Mouse (Mus musculus) frontal cortex, postnatal 10 days (tissue): ENCODE results near the gene Arfgef2.
A peak's percentile ranks its signal among the peaks of the same experiment; 100 is the strongest.

ENCODE experiments used
- DNase-seq, 2 experiments: peaks; one replicate each; pipeline ENCODE4 v3.0.0; 2022; ENCODE audit warnings: low spot score in 2 of 2, mixed read lengths in 1 of 2

The Arfgef2 gene

GRCm38 (mm10) chr2:166805250-166806172, at the start of gene Arfgef2:
TSS of gene Arfgef2 (plus strand) at chr2:166805588.
- DNase-seq: peak; percentile 83 to 85

- DNase-seq: no peak
These were observed 47.4 kb upstream of the Arfgef2 start for GRCm38 (mm10) chr2:166757969-166758368.

GRCm38 (mm10) chr2:166764051-166764450, 41.3 kb upstream of the Arfgef2 start:
- no peak for DNase-seq

GRCm38 (mm10) chr2:166767591-166767990, 37.8 kb upstream of the Arfgef2 start:
- DNase-seq: no peak

GRCm38 (mm10) chr2:166771396-166771795, 34.0 kb upstream of the Arfgef2 start:
- DNase-seq: no peak

- no peak for DNase-seq
These were observed 31.8 kb upstream of the Arfgef2 start for GRCm38 (mm10) chr2:166773587-166773986.

GRCm38 (mm10) chr2:166774275-166774674, 31.1 kb upstream of the Arfgef2 start:
- DNase-seq: no peak

- no peak for DNase-seq
These were observed 30.0 kb upstream of the Arfgef2 start for GRCm38 (mm10) chr2:166775357-166775893.

- DNase-seq: no peak
These were observed 29.1 kb upstream of the Arfgef2 start for GRCm38 (mm10) chr2:166776272-166776671.

GRCm38 (mm10) chr2:166779956-166780355, 25.4 kb upstream of the Arfgef2 start:
- DNase-seq: no peak

- peak; percentile 32 to 72 for DNase-seq
These were observed 24.3 kb upstream of the Arfgef2 start for GRCm38 (mm10) chr2:166780980-166781578.

- no peak for DNase-seq
These were observed 21.0 kb upstream of the Arfgef2 start for GRCm38 (mm10) chr2:166784376-166784775.

- peak; percentile 87 to 91 for DNase-seq
These were observed 18.9 kb upstream of the Arfgef2 start for GRCm38 (mm10) chr2:166786353-166787004.

- DNase-seq: no peak
These were observed 13.7 kb upstream of the Arfgef2 start for GRCm38 (mm10) chr2:166791738-166792137.

- DNase-seq: peak; percentile 38 to 55
These were observed 13.0 kb upstream of the Arfgef2 start, which contains the start of gene Trp53rkb for GRCm38 (mm10) chr2:166792355-166792754. TSS of gene Trp53rkb (plus strand) at chr2:166792531.

- DNase-seq: peak; percentile 56 to 80
These were observed 11.7 kb upstream of the Arfgef2 start for GRCm38 (mm10) chr2:166793542-166794214.

GRCm38 (mm10) chr2:166799615-166800472, 5.5 kb upstream of the Arfgef2 start:
- no peak for DNase-seq

- DNase-seq: no peak
These were observed 4.9 kb upstream of the Arfgef2 start for GRCm38 (mm10) chr2:166800473-166800857.

GRCm38 (mm10) chr2:166801436-166801835, 4.0 kb upstream of the Arfgef2 start:
- DNase-seq: no peak

- no peak for DNase-seq
These were observed 2.1 kb upstream of the Arfgef2 start for GRCm38 (mm10) chr2:166803298-166803697.
